Mouse (Mus musculus): ENCODE measurements at regions not wholly inside any gene's neighbourhood (a gene's known extent, or its start where the extent isn't known, plus 50 kb on each side); places are given as distances from the start of the nearest gene placed in this dataset.
"Not testable (repeated sequence)": the region's sequence is repeated elsewhere in the genome, so short reads cannot be mapped to it uniquely, and the experiment has no call there.

- DNase-seq (ENCODE audit: low spot score), result not testable (repeated sequence)
These were observed 73.9 kb upstream of the Gm15319 start for GRCm38 (mm10) chr8:20436956-20437355.

- not testable (repeated sequence) for DNase-seq (ENCODE audit: low spot score)
These were observed 70.2 kb upstream of the Gm15319 start for GRCm38 (mm10) chr8:20433236-20433635.

GRCm38 (mm10) chr8:20429469-20429868 is 66.5 kb upstream of the Gm15319 start:
- DNase-seq (ENCODE audit: low spot score), result not testable (repeated sequence)

DNA sequence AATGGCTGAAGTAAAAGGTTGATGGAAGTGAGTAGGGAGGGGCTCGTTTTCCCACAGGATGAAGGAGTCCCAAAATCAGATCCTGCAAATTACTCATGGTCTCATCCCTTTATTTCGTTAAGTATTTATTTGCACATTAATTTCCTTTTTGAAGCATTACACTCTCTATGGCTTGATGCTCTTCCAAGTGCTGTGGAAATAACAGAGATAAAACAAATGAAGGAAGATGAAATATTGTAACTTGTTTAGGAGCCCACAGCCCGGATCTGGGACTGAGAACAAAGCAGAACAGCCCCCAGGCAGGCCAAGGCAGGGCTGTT is 61.9 kb upstream of the Gm15319 start:
- not testable (repeated sequence) for DNase-seq (ENCODE audit: low spot score)

- DNase-seq (ENCODE audit: low spot score), result peak; percentile 100
These were observed 61.3 kb upstream of the Gm15319 start for GRCm38 (mm10) chr8:20424104-20424902.

- DNase-seq (ENCODE audit: low spot score), result not testable (repeated sequence)
These were observed 57.8 kb upstream of the Gm15319 start for GRCm38 (mm10) chr8:20420807-20421206.
